Mouse (Mus musculus) bone marrow macrophage, adult 2 months (primary cell): ENCODE data around the gene Txndc11.

Experiments
- CTCF ChIP-seq: IDR thresholded peaks from 2 replicates; pipeline ENCODE4 v1.5.1; 2012; ENCODE audit warnings: low read depth, mild to moderate bottlenecking, low read length, moderate library complexity
- POLR2A ChIP-seq: IDR thresholded peaks from 2 replicates; pipeline ENCODE4 v1.6.1; 2012; ENCODE audit warnings: mild to moderate bottlenecking, low read depth, low read length, borderline replicate concordance

DNA sequence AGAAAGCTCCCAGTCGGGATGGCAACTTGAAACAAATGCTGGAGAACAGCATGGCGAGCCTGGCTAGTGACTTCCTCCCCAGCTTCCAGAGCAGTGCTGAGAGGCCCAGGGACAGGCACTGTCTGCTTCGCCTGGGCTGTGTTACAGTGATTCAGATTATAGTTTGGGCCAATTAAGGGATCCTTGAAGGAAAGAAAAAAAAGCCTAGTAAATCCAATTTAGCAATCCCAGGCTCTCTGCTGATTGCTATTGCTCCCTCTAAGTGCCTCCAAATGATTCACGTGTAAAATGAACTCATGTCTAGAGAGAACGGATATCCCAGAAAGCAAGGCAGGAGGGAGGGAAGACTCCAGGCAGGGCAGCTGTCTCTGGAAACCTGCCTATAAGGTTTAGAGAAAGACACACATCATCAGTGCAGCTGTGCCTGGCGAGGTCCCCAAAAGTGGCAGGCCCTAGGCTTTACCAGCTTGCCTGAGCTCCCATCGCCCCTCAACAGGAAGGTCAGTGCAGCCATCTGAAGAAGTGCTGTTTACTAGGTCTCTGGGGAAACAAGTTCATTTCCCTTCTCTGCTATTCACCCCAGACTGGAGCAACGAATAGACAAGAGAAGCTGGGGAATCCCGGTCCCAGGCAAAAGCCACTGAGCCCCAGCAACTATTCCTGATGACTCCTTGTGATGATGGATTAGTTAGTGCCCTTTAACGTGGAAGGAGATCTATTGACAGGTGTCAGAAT, 43.4 kb downstream of the Txndc11 start:
- TF ChIP-seq CTCF, result no peak
- TF ChIP-seq POLR2A, result no peak
